Mouse (Mus musculus): ENCODE data around the gene Sympk.

- TF ChIP-seq TAL1 (IDR thresholded peaks at IDR 0.05; ENCODE audit: low read length) = no peak
- no peak for TF ChIP-seq GATA1 (IDR thresholded peaks at IDR 0.05; ENCODE audit: low read length)
Measured at GRCm38 (mm10) chr7:19005417-19006121, 18.6 kb upstream of the Sympk start.

Data from erythroblast, embryonic 14.5 days (primary cell).